Mouse (Mus musculus) embryonic stem cell, embryonic (primary cell): ENCODE data around the gene Rabggtb.

Experiments used
- CTCF ChIA-PET, 4 experiments: fragments of 300-600 bp in 2 of 4; fragments of 350-600 bp in 2 of 4; sonication (Branson Sonifier 250); formaldehyde crosslinking; loops; one replicate each; lab custom pipeline; 2022; ENCODE audit warnings: inconsistent platforms in 2 of 4; lab: Charles Lee
- POLR2A ChIA-PET, 4 experiments: fragments of 300-600 bp in 2 of 4; fragments of 350-600 bp in 2 of 4; sonication (Branson Sonifier 250); formaldehyde crosslinking; loops; one replicate each; lab custom pipeline; 2022; ENCODE audit warnings: antibody characterized with exemption in 4 of 4, inconsistent platforms in 1 of 4; lab: Charles Lee

Gene Rabggtb

GRCm38 (mm10) chr3:153937116-153937810, 24.5 kb upstream of the Rabggtb start:
- POLR2A ChIA-PET: interaction anchor here (0.5 to 39.1 kb wide), 29 partner anchors 8 to 1136 kb away, joined by 3 to 945 read pairs (median 4); partner anchors contain the start of genes Rabggtb (in 4 of the 4), Msh4 (in 3 of the 4) and Acadm (in 1 of the 4)

GRCm38 (mm10) chr3:153935878-153936277, 23.1 kb upstream of the Rabggtb start:
- POLR2A ChIA-PET: interaction anchor here in 3 of 4 experiments (0.8 to 39.1 kb wide), 9 partner anchors 9 to 31 kb away, joined by 3 to 945 read pairs (median 11); partner anchors contain the start of genes Rabggtb (in 3 of the 3), Acadm (in 2 of the 3) and Msh4 (in 1 of the 3)

More at GRCm38 (mm10) chr3:153937116-153937810, 24.5 kb upstream of the Rabggtb start:
- CTCF ChIA-PET: interaction anchor here in 2 of 4 experiments (0.6 kb wide), 2 partner anchors 70 to 904 kb away, joined by 3 to 7 read pairs; no protein-coding TSS in a partner anchor

GRCm38 (mm10) chr3:153932461-153932860, 19.7 kb upstream of the Rabggtb start:
- POLR2A ChIA-PET: interaction anchor here in 2 of 4 experiments (1.0 to 39.1 kb wide), 5 partner anchors 9 to 26 kb away, joined by 3 to 945 read pairs (median 11); partner anchors contain the start of genes Msh4 (in 2 of the 2), Rabggtb (in 2 of the 2) and Acadm (in 1 of the 2)
- CTCF ChIA-PET: no interaction called here

More at GRCm38 (mm10) chr3:153935878-153936277, 23.1 kb upstream of the Rabggtb start:
- CTCF ChIA-PET: interaction anchor here in 1 of 4 experiments (0.5 kb wide), 1 partner anchor 10 kb away, joined by 4 read pairs; no protein-coding TSS in a partner anchor

GRCm38 (mm10) chr3:153929526-153929925, 16.7 kb upstream of the Rabggtb start:
- POLR2A ChIA-PET: interaction anchor here in 3 of 4 experiments (1.1 to 39.1 kb wide), 7 partner anchors 10 to 17 kb away, joined by 4 to 945 read pairs (median 12); partner anchors contain the start of genes Rabggtb (in 3 of the 3), Acadm (in 1 of the 3) and Msh4 (in 1 of the 3)
- CTCF ChIA-PET: interaction anchor here in 2 of 4 experiments (1.2 to 1.7 kb wide), 2 partner anchors 11 to 25 kb away, joined by 3 to 4 read pairs; no protein-coding TSS in a partner anchor

- POLR2A ChIA-PET: interaction anchor here in 3 of 4 experiments (0.9 to 39.1 kb wide), 10 partner anchors 9 to 18 kb away, joined by 3 to 945 read pairs (median 6); partner anchors contain the start of genes Rabggtb (in 3 of the 3), Acadm (in 2 of the 3) and Msh4 (in 1 of the 3)
- CTCF ChIA-PET: no interaction called here
Measured at GRCm38 (mm10) chr3:153926333-153926732, 13.5 kb upstream of the Rabggtb start.

GRCm38 (mm10) chr3:153921147-153921910, 8.5 kb upstream of the Rabggtb start:
- CTCF ChIA-PET: no interaction called here
- POLR2A ChIA-PET: interaction anchor here (0.6 to 39.1 kb wide), 7 partner anchors 8 to 19 kb away, joined by 3 to 945 read pairs (median 7); partner anchors contain the start of genes Rabggtb (in 4 of the 4), Acadm (in 1 of the 4) and Msh4 (in 1 of the 4)

- POLR2A ChIA-PET: interaction anchor here (0.5 to 39.1 kb wide), 16 partner anchors 5 to 299 kb away, joined by 3 to 945 read pairs (median 6); partner anchors contain the start of genes Acadm (in 3 of the 4), Msh4 (in 2 of the 4) and Rabggtb (in 1 of the 4)
- CTCF ChIA-PET: interaction anchor here in 2 of 4 experiments (0.6 to 0.7 kb wide), 3 partner anchors 50 to 465 kb away, joined by 3 to 4 read pairs (median 3); no protein-coding TSS in a partner anchor
Measured at GRCm38 (mm10) chr3:153917200-153917599, 4.4 kb upstream of the Rabggtb start.

- POLR2A ChIA-PET: interaction anchor here (0.6 to 39.1 kb wide), 76 partner anchors 1 to 1702 kb away, joined by 3 to 945 read pairs (median 5); partner anchors contain the start of genes Acadm (in 4 of the 4), Lhx8 (in 1 of the 4), Msh4 (in 1 of the 4) and Rabggtb (in 1 of the 4)
- CTCF ChIA-PET: interaction anchor here (0.7 to 1.6 kb wide), 5 partner anchors 9 to 20 kb away, joined by 3 to 7 read pairs (median 4); no protein-coding TSS in a partner anchor
Measured at GRCm38 (mm10) chr3:153913510-153914243, 868 bp upstream of the Rabggtb start.

- POLR2A ChIA-PET: interaction anchor here (0.6 to 39.1 kb wide), 51 partner anchors 0 to 1575 kb away, joined by 3 to 945 read pairs (median 6); partner anchors contain the start of genes Acadm (in 3 of the 4), Slc44a5 (in 2 of the 4), Lhx8 (in 1 of the 4) and Msh4 (in 1 of the 4)
Measured at GRCm38 (mm10) chr3:153911882-153912440, 848 bp downstream of the Rabggtb start.

GRCm38 (mm10) chr3:153911197-153911881, 1.5 kb downstream of the Rabggtb start:
- ChIA-PET POLR2A (interaction anchor here (0.6 to 39.1 kb wide), 31 partner anchors 1 to 1563 kb away, joined by 3 to 945 read pairs (median 9); partner anchors contain the start of genes Acadm (in 3 of the 4), Cryz (in 1 of the 4), Lhx8 (in 1 of the 4) and Msh4 (in 1 of the 4)), CTCF (no interaction called here)

More at GRCm38 (mm10) chr3:153911882-153912440, 848 bp downstream of the Rabggtb start:
- CTCF ChIA-PET: interaction anchor here in 2 of 4 experiments (1.1 to 1.3 kb wide), 2 partner anchors 33 to 48 kb away, joined by 3 to 5 read pairs; partner anchors contain the start of gene Acadm (in 1 of the 2)

GRCm38 (mm10) chr3:153910489-153910888, 2.3 kb downstream of the Rabggtb start:
- POLR2A ChIA-PET: interaction anchor here in 3 of 4 experiments (0.8 to 22.6 kb wide), 14 partner anchors 10 to 1508 kb away, joined by 3 to 945 read pairs (median 24); partner anchors contain the start of genes Acadm (in 3 of the 3), Cryz (in 1 of the 3), Rabggtb (in 1 of the 3) and Tyw3 (in 1 of the 3)
- CTCF ChIA-PET: no interaction called here

GRCm38 (mm10) chr3:153908919-153909318, 3.9 kb downstream of the Rabggtb start:
- CTCF ChIA-PET: no interaction called here

GRCm38 (mm10) chr3:153906136-153906871, 6.5 kb downstream of the Rabggtb start, which contains the start of gene Msh4:
Gene Msh4 (minus strand): TSS chr3:153906138.
- POLR2A ChIA-PET: interaction anchor here (0.7 to 22.6 kb wide), 18 partner anchors 8 to 1511 kb away, joined by 3 to 945 read pairs (median 4); partner anchors contain the start of genes Acadm (in 3 of the 4), Rabggtb (in 1 of the 4) and Zzz3 (in 1 of the 4)
- CTCF ChIA-PET: no interaction called here

More at GRCm38 (mm10) chr3:153908919-153909318, 3.9 kb downstream of the Rabggtb start:
- POLR2A ChIA-PET: interaction anchor here (0.6 to 22.6 kb wide), 21 partner anchors 8 to 1573 kb away, joined by 3 to 945 read pairs (median 5); partner anchors contain the start of genes Acadm (in 2 of the 4), Rabggtb (in 1 of the 4) and St6galnac3 (in 1 of the 4)
